Mouse (Mus musculus) duodenum, adult 2 months (tissue): ENCODE results near the gene Il2rb. TPM values are rescaled to one million over a fixed set of nuclear protein-coding genes. Genes with fewer than 3 reads are reported as not detected.

Experiments
- polyA plus RNA-seq: library from polyadenylated mRNA; depleted of rRNA; stranded (reverse); fragments of >200 nt; gene quantifications from 2 replicates; pipeline ENCODE4 v1.2.3, GENCODE M21; 2012; ENCODE audit warnings: low replicate concordance; rRNA removed

The Il2rb gene
- polyA plus RNA-seq: 6.1 and 10.9 TPM in 2 replicates

GRCm38 (mm10) chr15:78494968-78495406 lies at the start of gene Il2rb:
Gene Il2rb (minus strand): TSS chr15:78495271.

GRCm38 (mm10) chr15:78544561-78545001 lies 49.5 kb upstream of the Il2rb start, which contains the start of gene Sstr3:
Gene Sstr3 (minus strand): TSS chr15:78544685.

GRCm38 (mm10) chr15:78530671-78531450 lies 35.8 kb upstream of the Il2rb start, which contains the start of gene C1qtnf6:
Gene C1qtnf6 (minus strand): TSS chr15:78531416.

GRCm38 (mm10) chr15:78468379-78468937 lies 26.6 kb downstream of the Il2rb start, which contains the start of gene Tmprss6:
Gene Tmprss6 (minus strand): TSS chr15:78468634.

Other genes starting within 250 kb of the Il2rb start
- 1.3 and 1.9 TPM in 2 replicates for gene Csf2rb2, start 189.6 kb downstream of the Il2rb start, polyA plus RNA-seq
- gene Csf2rb, start 169.5 kb downstream of the Il2rb start, polyA plus RNA-seq: 3.6 and 5.7 TPM in 2 replicates
- gene Tex33, start 99.4 kb downstream of the Il2rb start, polyA plus RNA-seq: not detected in 2 replicates
- gene Tst, start 89.4 kb downstream of the Il2rb start, polyA plus RNA-seq: 15.3 and 27.4 TPM in 2 replicates
- 124 and 186 TPM in 2 replicates for gene Mpst, start 88.9 kb downstream of the Il2rb start, polyA plus RNA-seq
- 61.9 and 63.1 TPM in 2 replicates for gene Kctd17, start 66.7 kb downstream of the Il2rb start, polyA plus RNA-seq
- gene Tmprss6, start 26.6 kb downstream of the Il2rb start, polyA plus RNA-seq: 0.48 and 0.95 TPM in 2 replicates
- gene C1qtnf6, start 36.1 kb upstream of the Il2rb start, polyA plus RNA-seq: 6.0 and 12.5 TPM in 2 replicates
- 0.14 and 0.70 TPM in 2 replicates for gene Sstr3, start 49.4 kb upstream of the Il2rb start, polyA plus RNA-seq
- gene Rac2, start 77.5 kb upstream of the Il2rb start, polyA plus RNA-seq: 138 and 143 TPM in 2 replicates
- 6.4 and 9.5 TPM in 2 replicates for gene Cyth4, start 101.8 kb upstream of the Il2rb start, polyA plus RNA-seq
- 0.11 and 0.25 TPM in 2 replicates for gene Elfn2, start 223.5 kb upstream of the Il2rb start, polyA plus RNA-seq